Mouse (Mus musculus) embryonic fibroblast, embryonic 13.5 days (primary cell): Measurements from ENCODE around the gene Plxna1.

Source experiments
- CTCF ChIP-seq: IDR thresholded peaks from 2 replicates; pipeline ENCODE4 v1.5.1; 2011; ENCODE audit warnings: mild to moderate bottlenecking, control low read depth, low read length, moderate library complexity, borderline replicate concordance; ENCODE audit not compliant: insufficient read depth
- POLR2A ChIP-seq: IDR thresholded peaks from 2 replicates; pipeline ENCODE4 v1.6.1; 2011; ENCODE audit warnings: low read depth, mild to moderate bottlenecking, control low read depth, low read length, moderate library complexity

DNA sequence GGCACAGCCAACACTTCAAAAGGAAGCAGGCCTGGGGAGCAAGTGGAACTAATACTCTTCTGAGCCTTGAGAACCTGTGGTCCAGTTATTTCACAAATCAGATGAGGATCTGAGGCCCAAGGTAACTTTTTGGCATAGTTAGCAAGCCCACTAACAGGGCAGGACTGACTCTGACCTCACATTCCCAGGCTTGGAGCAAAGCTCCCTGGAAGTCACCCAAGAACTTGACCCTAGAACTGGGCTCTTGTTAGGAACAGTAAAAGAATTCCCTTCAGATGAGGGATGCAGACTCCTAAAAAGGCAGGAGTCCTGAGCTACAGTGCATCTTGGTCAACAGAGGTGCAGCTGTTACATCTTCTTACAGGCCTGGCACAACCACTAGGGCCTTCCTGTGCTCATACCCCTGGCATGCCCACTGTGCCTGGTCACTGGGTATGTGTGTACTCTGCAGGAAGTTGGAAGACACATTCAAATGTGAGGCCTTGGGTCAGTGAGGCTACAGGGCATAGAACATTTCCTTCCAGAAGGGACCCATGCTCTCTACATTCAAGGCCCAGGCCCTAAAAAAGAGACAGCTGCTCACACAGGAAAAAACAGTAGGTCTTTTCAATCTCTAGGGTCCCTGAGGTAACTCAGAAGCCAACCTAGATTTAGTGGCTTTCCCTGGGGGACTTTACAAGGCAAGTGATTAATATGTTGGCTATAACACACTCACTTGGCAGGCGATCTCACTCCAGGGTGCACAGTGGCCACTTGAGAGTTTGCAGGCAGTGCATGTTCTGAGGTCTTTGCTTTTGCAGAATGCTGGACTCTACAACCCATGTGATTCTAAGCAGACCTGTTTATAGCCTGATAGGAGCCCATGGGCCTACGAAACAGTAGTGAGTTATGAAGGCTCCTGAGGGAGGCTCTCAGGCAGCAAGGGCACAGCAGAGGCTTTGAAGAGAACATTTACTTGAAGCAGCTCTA lies 41.1 kb upstream of the Plxna1 start:
- TF ChIP-seq CTCF: no peak
- TF ChIP-seq POLR2A: no peak
